Mouse (Mus musculus) midbrain, embryonic 15.5 days (tissue): Measurements from ENCODE around the gene Fscn1. TPM values are rescaled to one million over a fixed set of nuclear protein-coding genes. Genes with fewer than 3 reads are reported as not detected.

Experiments used
- ATAC-seq: fragments of 200-750 bp; cut with Nextera tagmentation; replicated peaks from 2 replicates; pipeline ENCODE4 v1.8.0; 2017; ENCODE audit warnings: moderate TSS enrichment
- H3K27ac ChIP-seq: fragments of 300-500 bp; sonication (generic); 2 replicates; pipeline ENCODE4 v1.5.1; 2015; ENCODE audit warnings: mild to moderate bottlenecking, inconsistent platforms
- H3K27me3 ChIP-seq: fragments of 300-500 bp; sonication (generic); replicated peaks from 2 replicates; pipeline ENCODE4 v1.6.1; 2015; ENCODE audit warnings: inconsistent platforms
- H3K36me3 ChIP-seq: fragments of 300-500 bp; sonication (generic); replicated peaks from 2 replicates; pipeline ENCODE4 v1.6.1; 2015; ENCODE audit warnings: inconsistent platforms
- H3K4me1 ChIP-seq: fragments of 300-500 bp; sonication (generic); 2 replicates; pipeline ENCODE4 v1.6.1; 2015; ENCODE audit warnings: inconsistent platforms
- H3K4me2 ChIP-seq: fragments of 300-500 bp; sonication (generic); 2 replicates; pipeline ENCODE4 v1.6.1; 2015; ENCODE audit warnings: inconsistent platforms, mild to moderate bottlenecking, moderate library complexity
- H3K4me3 ChIP-seq: fragments of 300-500 bp; sonication (generic); 2 replicates; pipeline ENCODE4 v1.5.1; 2015; ENCODE audit warnings: mild to moderate bottlenecking, inconsistent platforms
- H3K9ac ChIP-seq: fragments of 300-500 bp; sonication (generic); 2 replicates; pipeline ENCODE4 v1.6.1; 2015; ENCODE audit warnings: mild to moderate bottlenecking, inconsistent platforms
- H3K9me3 ChIP-seq: fragments of 300-500 bp; sonication (generic); 2 replicates; pipeline ENCODE4 v1.6.1; 2016; ENCODE audit warnings: inconsistent platforms
- WGBS: fragments of 180-500 bp; shearing (Covaris S2); methylation state at CpG from one replicate; pipeline ENCODE4 v1.1.7; 2015; ENCODE audit warnings: mixed read lengths; 5-methylcytosine and 5-hydroxymethylcytosine counted together
- polyA plus RNA-seq: library from polyadenylated mRNA; unstranded; fragments of >200 nt; fragmentation: Nextera tagmentation; extraction: Ambion mirVana; gene quantifications from 2 replicates; pipeline ENCODE4 v1.2.1, GENCODE M21; 2015

Fscn1 gene
- polyA plus RNA-seq, 1 experiment from 2014 or later = 507 TPM

DNA sequence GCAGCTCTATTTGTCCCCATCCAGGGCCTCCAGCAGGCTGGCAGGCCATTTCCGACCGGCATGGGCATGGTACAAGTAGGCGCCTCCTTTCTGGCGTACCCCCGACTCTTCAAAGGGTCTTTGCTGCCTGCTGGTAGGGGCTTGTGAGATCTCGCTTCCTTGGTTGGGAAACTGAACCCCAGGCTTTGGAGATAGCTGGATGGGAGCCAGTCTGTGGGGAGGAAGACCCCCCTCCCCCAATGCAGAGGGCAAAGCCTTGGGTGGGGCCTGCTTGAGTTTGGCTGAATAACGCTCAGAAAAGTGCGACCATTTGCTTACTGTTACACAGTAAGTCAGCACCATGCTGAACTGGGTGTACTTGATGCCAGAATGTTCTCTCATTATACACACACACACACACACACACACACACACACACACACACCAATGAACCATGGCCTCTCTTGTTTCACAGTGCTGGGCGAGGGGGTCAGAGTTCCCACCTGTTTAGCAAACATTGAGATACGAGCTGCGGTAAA lies 2.4 kb downstream of the Fscn1 start:
- Histone ChIP-seq H3K4me2 (peak overlapping the region; percentile 92), H3K27ac (peak overlapping the region; percentile 96), H3K36me3 (no peaks in the 10 kb centered on the region), H3K9ac (peak overlapping the region; percentile 99), H3K9me3 (no peaks in the 10 kb centered on the region), H3K4me3 (peak overlapping the region; percentile 87), H3K27me3 (no peaks in the 10 kb centered on the region), H3K4me1 (peaks cover 47% of the 10 kb centered on the region)
- 0% methylated on average over 11 of the region's 11 CpGs for WGBS
- ATAC-seq = 0 out of 2 replicates have a peak, but pooled peaks have one; percentile 1

DNA sequence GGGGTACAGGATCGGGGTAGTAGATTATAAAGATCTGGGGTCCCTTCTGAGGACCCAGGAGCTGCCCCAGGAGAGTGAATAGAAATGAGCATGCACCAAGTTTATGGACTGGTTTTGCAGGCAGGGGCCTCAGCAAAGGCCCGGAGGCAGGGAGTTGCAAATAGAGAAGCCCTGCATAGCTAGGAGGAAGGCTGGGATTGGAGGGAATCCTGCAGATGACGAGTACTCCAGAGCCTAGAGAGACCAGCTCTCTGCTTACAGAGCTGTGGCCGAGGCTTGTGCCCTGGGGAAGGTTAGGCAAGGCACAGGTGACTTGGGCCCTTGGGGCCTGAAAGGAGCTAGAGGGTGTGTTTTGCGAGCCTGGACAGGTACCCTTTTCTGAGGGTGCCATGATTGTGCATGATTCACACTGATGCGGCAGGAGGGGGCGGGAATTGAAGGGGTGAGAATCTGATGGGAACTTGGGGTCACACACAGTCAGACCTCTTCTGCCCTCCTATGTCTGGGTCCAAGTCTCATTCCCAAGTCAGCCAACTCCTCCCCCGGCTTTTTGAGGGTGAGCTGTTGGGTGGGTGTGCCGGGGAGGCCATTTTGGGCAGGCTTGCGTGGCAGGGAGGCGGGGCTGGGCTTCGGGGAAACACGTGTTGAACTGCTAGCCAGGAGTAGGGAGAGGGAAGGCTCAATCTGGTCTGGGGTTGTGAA lies 3.0 kb downstream of the Fscn1 start:
- Histone ChIP-seq H3K27ac (peak overlapping the region; percentile 96), H3K36me3 (no peaks in the 10 kb centered on the region), H3K4me1 (peaks cover 48% of the 10 kb centered on the region), H3K4me2 (peak overlapping the region; percentile 92), H3K4me3 (peak overlapping the region; percentile 87), H3K9me3 (no peaks in the 10 kb centered on the region), H3K27me3 (no peaks in the 10 kb centered on the region), H3K9ac (peak overlapping the region; percentile 99)
- ATAC-seq = no peak
- WGBS = 5% methylated on average over 13 of the region's 13 CpGs

DNA sequence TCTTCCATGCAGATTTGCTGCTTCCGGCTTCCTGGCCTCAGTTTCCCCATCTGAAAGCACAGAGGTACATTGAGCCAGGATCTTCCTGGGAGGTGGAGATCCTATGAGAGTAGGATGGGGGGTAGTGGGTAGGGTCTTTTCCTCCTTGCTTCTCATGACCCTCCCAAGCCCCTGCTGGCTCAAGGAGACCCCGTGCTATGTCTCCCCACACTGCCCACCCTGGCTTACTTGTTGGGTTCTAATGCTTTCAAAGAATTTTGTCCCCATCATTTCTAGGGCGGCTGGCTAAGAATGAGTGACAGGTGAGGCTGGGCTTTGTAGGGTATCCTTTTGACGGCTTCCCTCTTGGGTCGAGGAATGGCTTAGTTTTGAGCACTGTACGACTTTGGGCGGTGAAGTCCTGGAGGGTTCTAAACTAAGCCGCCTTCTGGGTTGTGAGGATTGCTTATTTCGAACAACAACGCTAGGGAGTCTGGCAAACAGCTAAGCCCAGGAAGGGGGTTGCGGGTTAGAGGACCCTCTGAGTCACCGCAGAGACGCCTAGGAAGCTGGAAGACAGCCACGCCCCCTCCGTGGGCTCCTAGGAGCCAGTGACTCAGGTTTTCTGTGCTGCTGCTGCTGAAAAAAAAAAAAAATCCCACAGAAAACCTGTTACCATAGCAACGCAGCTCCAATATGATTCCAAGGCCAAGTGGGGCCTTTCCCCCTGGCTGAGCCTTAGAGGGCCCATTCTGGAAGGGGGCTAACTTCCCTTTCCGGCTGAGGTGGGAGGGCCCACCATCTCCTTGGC lies 3.8 kb downstream of the Fscn1 start:
- 14% methylated on average over 17 of the region's 17 CpGs for WGBS
- Histone ChIP-seq H3K4me3 (peak overlapping the region; percentile 87), H3K27me3 (no peaks in the 10 kb centered on the region), H3K4me1 (peaks cover 48% of the 10 kb centered on the region), H3K9me3 (no peaks in the 10 kb centered on the region), H3K9ac (peak overlapping the region; percentile 99), H3K36me3 (no peaks in the 10 kb centered on the region), H3K4me2 (peak overlapping the region; percentile 92), H3K27ac (peak overlapping the region; percentile 96)
- no peak for ATAC-seq

DNA sequence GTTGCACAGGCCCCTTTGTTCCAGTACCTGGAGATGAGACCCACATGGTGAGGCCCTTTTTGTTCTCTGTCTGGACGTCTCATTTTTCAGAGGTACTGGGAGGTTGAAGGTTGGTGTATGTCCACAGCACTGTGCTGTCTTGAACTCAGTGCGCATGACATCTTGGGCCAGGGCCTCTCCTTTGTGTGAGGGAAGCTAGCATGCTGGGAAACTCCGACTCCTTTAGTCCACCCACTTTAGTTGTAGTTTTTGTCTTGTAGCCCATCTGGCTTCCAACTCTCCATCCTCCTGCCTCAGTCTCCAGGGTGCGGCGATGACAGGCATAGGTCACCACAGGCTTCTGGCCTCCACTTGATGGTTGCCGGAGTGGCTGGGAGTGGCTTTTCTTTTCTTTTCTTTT lies 4.5 kb downstream of the Fscn1 start:
- peak overlapping the region; percentile 92 for H3K4me2 ChIP-seq
- H3K4me3 ChIP-seq = peak overlapping the region; percentile 87
- no peaks in the 10 kb centered on the region for H3K27me3 ChIP-seq
- peak overlapping the region; percentile 99 for H3K9ac ChIP-seq
- H3K36me3 ChIP-seq = peaks cover 2% of the 10 kb centered on the region; the same call in 1 of the 2 replicates
- WGBS = 48% methylated on average over 6 of the region's 6 CpGs
- peaks cover 46% of the 10 kb centered on the region for H3K4me1 ChIP-seq
- no peaks in the 10 kb centered on the region for H3K9me3 ChIP-seq
- peak overlapping the region; percentile 96 for H3K27ac ChIP-seq
- no peak for ATAC-seq

DNA sequence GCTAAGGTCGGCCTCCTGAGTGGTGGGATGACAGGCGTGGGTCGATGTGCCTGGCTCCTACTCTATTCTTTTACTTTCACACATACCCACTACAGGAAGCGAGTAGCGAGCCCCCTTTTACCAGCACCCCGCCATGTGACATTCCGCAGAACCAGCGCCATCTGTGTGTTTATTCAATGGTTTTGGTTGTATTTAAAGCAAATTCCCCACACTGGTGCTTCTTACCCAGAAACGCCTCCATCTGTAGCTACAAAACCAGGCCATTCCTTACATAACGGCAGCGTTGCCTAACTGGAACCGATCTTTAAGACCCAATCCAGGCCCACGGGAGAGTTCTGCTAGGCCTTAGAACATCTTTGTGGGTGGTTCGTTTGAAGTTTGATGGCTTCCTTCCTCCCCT lies 8.3 kb downstream of the Fscn1 start:
- WGBS = 91% methylated on average over 14 of the region's 14 CpGs
- no peak overlapping the region for H3K9ac ChIP-seq
- H3K9me3 ChIP-seq = no peaks in the 10 kb centered on the region
- peaks cover 37% of the 10 kb centered on the region for H3K4me1 ChIP-seq
- peaks cover 39% of the 10 kb centered on the region for H3K36me3 ChIP-seq
- H3K27me3 ChIP-seq = no peaks in the 10 kb centered on the region
- no peak overlapping the region for H3K4me3 ChIP-seq
- no peak for ATAC-seq
- H3K4me2 ChIP-seq = no peak overlapping the region
- H3K27ac ChIP-seq = no peak overlapping the region

DNA sequence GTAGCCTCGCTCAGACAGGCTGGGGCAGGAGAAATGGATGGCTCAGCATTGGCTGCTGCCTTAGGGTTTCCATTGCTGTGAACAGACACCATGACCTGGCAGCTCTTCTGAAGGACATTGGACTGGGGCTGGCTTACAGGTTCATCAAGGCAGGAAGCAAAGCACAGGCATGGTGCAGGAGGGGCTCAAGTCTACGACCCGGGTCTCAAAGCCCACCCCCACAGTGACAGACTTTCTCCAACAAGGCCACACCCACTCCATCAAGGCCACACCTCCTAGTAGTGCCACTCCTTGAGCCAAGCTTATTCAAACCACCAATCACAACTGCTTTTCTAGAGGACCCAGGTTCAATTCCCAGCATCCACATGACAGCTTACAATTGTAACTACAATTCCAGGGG lies 13.8 kb downstream of the Fscn1 start:
- 60% methylated on average over 3 of the region's 3 CpGs for WGBS
- ATAC-seq = peak; percentile 12; the same call in 1 of the 2 replicates
- no peak overlapping the region for H3K9ac ChIP-seq
- peak overlapping the region; percentile 49; the same call in 1 of the 2 replicates for H3K27ac ChIP-seq
- H3K4me1 ChIP-seq = peaks cover 7% of the 10 kb centered on the region
- H3K9me3 ChIP-seq = no peaks in the 10 kb centered on the region
- no peak overlapping the region for H3K4me2 ChIP-seq
- no peaks in the 10 kb centered on the region for H3K27me3 ChIP-seq
- no peak overlapping the region for H3K4me3 ChIP-seq
- H3K36me3 ChIP-seq = peaks cover 46% of the 10 kb centered on the region

DNA sequence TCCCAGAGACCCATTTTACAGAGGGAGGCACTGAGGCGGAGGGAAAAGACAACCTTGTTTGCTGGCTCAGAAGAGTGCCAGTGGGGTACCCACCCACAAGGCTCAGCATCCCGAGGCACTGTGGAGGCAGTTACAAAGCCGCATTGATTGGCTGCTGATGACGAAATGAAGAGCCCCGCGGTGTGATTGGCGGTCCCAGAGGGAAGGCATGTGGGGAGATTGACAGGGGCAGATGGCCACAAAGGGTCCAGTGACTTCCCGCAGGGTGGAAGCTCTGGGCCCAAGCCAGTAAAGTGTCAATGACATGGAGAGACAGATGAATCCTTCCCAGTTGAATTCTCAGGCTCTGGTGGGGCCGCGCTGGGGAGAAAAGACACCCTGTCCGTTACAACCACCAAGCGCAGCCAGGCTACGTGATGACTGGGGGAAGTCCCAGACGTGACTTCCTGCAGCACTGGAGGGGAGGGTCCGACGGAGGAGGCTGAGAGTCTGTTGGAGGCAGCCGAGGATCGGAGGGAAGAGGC lies 14.5 kb downstream of the Fscn1 start:
- peaks cover 43% of the 10 kb centered on the region for H3K36me3 ChIP-seq
- peaks cover 7% of the 10 kb centered on the region for H3K4me1 ChIP-seq
- peak overlapping the region; percentile 49 for H3K27ac ChIP-seq
- H3K27me3 ChIP-seq = no peaks in the 10 kb centered on the region
- 5% methylated on average over 18 of the region's 18 CpGs for WGBS
- no peak overlapping the region for H3K9ac ChIP-seq
- ATAC-seq = peak; percentile 82
- peak overlapping the region; percentile 31 for H3K4me2 ChIP-seq
- no peak overlapping the region for H3K4me3 ChIP-seq
- H3K9me3 ChIP-seq = no peaks in the 10 kb centered on the region

DNA sequence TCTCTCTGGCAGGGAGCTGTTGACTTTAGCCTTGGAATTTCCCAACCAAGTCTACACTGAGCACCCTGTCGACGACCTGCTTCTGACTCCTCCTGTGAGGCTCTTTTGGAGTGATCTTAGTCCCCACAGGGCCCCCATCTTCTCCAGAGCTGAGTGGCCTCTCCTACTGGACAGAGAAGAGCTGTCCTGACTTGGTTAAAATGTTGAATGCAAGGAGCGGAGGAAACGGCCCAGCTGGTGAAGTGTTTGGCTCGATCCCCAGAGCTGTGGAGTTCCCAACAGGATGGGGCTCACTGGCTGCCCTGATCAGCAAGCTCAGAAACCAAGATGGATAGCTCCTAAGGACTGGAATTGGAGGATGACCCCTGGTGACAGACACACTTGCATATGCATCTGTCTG lies 16.4 kb downstream of the Fscn1 start:
- Histone ChIP-seq H3K4me1 (peaks cover 7% of the 10 kb centered on the region), H3K9ac (no peak overlapping the region), H3K27ac (no peak overlapping the region), H3K4me3 (no peak overlapping the region), H3K27me3 (no peaks in the 10 kb centered on the region), H3K36me3 (peaks cover 25% of the 10 kb centered on the region), H3K9me3 (no peaks in the 10 kb centered on the region), H3K4me2 (no peak overlapping the region)
- WGBS = 66% methylated on average over 5 of the region's 5 CpGs
- no peak for ATAC-seq

DNA sequence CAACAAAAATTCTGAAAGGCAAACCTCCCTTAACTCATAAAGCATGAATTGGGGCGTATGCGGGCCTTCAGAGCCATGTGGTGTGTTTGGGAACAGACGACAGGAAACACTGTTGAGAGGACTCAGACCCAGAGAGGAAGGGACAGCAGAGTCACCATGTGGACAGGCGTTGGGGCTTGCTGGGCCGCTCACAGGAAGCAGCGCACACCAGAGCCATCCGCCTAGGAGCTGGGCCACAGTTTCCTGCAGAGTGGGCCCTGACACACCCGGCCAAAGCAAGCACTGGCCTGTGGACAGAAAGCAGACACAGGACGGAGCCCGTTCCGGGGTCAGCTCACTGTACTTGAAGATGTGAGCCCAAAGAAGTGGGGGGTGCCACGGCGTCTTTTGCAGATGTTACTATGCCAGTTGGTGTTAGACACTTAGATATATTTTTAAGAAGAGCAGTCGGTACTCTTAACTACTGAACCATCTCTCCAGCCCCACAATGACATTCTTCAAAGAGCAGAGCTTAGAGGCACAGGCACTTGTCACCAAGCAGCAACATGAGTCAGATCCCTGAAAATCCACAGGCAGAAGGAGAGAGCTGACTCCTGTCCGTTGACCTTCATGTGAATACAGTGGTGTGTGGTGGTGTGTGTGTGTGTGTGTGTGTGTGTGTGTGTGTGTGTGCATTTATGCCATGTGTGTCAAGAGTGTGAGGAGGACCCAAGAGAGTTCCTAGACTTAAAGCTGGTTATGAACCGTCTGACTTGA lies 22.1 kb downstream of the Fscn1 start:
- Histone ChIP-seq H3K4me3 (no peak overlapping the region), H3K4me1 (no peaks in the 10 kb centered on the region), H3K27me3 (no peaks in the 10 kb centered on the region), H3K36me3 (no peaks in the 10 kb centered on the region), H3K9me3 (no peaks in the 10 kb centered on the region), H3K9ac (no peak overlapping the region), H3K27ac (no peak overlapping the region), H3K4me2 (no peak overlapping the region)
- no peak for ATAC-seq
- WGBS = 81% methylated on average over 16 of the region's 16 CpGs

DNA sequence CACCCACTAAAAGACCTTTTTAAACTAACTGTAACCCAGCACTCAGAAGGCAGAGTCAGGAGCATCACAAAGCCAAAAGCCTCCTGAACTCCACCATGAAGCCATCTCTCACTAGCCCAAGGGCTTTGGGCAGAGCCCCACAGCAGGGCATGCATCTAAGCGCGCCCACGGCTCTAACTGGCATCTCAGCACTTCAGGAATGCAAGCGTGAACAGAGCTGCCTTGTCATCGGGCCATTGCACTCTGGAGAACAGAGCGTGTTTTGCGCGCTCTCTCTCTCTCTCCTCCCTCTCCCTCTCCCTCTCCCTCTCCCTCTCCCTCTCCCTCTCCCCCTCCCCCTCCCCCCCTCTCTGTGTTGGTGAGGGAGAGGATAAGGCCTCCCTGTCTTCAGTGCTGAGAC lies 23.0 kb downstream of the Fscn1 start:
- no peak for ATAC-seq
- WGBS = 64% methylated on average over 8 of the region's 8 CpGs
- H3K36me3 ChIP-seq = no peaks in the 10 kb centered on the region
- H3K27me3 ChIP-seq = no peaks in the 10 kb centered on the region
- H3K4me1 ChIP-seq = no peaks in the 10 kb centered on the region
- no peak overlapping the region for H3K27ac ChIP-seq
- no peak overlapping the region for H3K4me3 ChIP-seq
- no peak overlapping the region for H3K4me2 ChIP-seq
- H3K9me3 ChIP-seq = no peaks in the 10 kb centered on the region
- H3K9ac ChIP-seq = no peak overlapping the region

DNA sequence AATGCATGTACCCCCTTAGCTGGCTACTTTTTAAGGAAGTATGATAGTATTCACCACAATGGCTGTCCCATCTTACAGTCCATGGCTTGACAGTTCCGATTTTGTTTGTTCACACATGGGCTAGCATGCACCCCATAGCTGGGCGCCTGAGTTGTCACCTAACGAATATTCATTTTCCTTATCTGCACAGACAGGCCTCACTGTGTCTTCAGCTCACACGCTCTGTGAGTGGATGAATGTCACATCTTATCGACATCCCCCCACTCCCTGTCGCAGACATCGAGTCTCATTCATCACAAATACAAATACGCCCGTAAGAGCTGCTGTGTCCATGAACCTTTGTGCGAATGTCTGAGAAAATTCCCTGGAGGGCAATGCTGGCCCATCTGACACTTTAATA lies 24.1 kb downstream of the Fscn1 start:
- Histone ChIP-seq H3K9me3 (no peaks in the 10 kb centered on the region), H3K9ac (no peak overlapping the region), H3K27me3 (no peaks in the 10 kb centered on the region), H3K36me3 (no peaks in the 10 kb centered on the region), H3K4me3 (no peak overlapping the region), H3K4me1 (no peaks in the 10 kb centered on the region), H3K4me2 (no peak overlapping the region), H3K27ac (no peak overlapping the region)
- no peak for ATAC-seq
- 70% methylated on average over 10 of the region's 10 CpGs for WGBS

DNA sequence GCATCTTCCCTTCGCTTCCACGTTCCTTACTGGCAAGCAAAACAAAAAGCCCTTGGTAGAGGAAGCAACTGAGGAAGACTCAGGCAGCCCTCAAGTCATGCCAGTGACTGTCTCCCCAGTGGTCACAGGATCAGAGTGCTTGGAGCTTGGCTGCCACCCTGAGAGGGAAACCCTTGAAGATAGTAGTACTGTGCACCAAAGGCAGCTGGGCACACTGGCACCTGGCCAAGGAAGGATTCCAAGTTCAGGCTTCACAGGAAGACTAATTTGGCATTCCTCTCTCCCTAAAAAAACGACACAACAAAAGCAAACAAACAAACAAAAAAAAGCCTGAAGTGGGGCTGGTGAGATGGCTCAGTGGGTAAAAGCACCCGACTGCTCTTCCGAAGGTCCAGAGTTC lies 28.4 kb downstream of the Fscn1 start:
- Histone ChIP-seq H3K4me3 (no peak overlapping the region), H3K4me2 (no peak overlapping the region), H3K9ac (no peak overlapping the region), H3K4me1 (no peaks in the 10 kb centered on the region), H3K9me3 (no peaks in the 10 kb centered on the region), H3K27ac (no peak overlapping the region), H3K27me3 (no peaks in the 10 kb centered on the region), H3K36me3 (no peaks in the 10 kb centered on the region)
- no peak for ATAC-seq
- WGBS = 75% methylated on average over 5 of the region's 5 CpGs
